Mouse (Mus musculus) midbrain, embryonic 14.5 days (tissue): ENCODE results near the gene Phtf2. TPM values are rescaled to one million over a fixed set of nuclear protein-coding genes. Genes with fewer than 3 reads are reported as not detected.

Source experiments
- ATAC-seq: fragments of 200-750 bp; cut with Nextera tagmentation; 2 replicates; pipeline ENCODE4 v1.8.0; 2017; ENCODE audit warnings: moderate number of reproducible peaks, moderate library complexity; ENCODE audit not compliant: low FRiP score, low TSS enrichment
- DNase-seq: peaks from one replicate; pipeline ENCODE4 v3.0.0-alpha.2; 2015
- H3K27ac ChIP-seq: fragments of 300-500 bp; sonication (generic); replicated peaks from 2 replicates; pipeline ENCODE4 v1.5.1; 2014; ENCODE audit warnings: mild to moderate bottlenecking, low read depth, low read length, moderate library complexity
- H3K27me3 ChIP-seq: fragments of 300-500 bp; sonication (generic); 2 replicates; pipeline ENCODE4 v1.6.1; 2014; ENCODE audit warnings: low read length, control low read depth, mixed read lengths; ENCODE audit not compliant: control insufficient read depth, insufficient read depth
- H3K36me3 ChIP-seq: fragments of 300-500 bp; sonication (generic); 2 replicates; pipeline ENCODE4 v1.6.1; 2014; ENCODE audit warnings: low read length, control low read depth; ENCODE audit not compliant: control insufficient read depth, insufficient read depth
- H3K4me1 ChIP-seq: fragments of 300-500 bp; sonication (generic); 2 replicates; pipeline ENCODE4 v1.6.1; 2014; ENCODE audit warnings: mild to moderate bottlenecking, antibody characterized with exemption, low read length, control low read depth; ENCODE audit not compliant: control insufficient read depth, insufficient read depth
- H3K4me2 ChIP-seq: fragments of 300-500 bp; sonication (generic); 2 replicates; pipeline ENCODE4 v1.6.1; 2014; ENCODE audit warnings: mild to moderate bottlenecking, low read length, moderate library complexity
- H3K4me3 ChIP-seq: fragments of 300-500 bp; sonication (generic); replicated peaks from 2 replicates; pipeline ENCODE4 v1.5.1; 2014; ENCODE audit warnings: low read depth, low read length
- H3K9ac ChIP-seq: fragments of 300-500 bp; sonication (generic); replicated peaks from 2 replicates; pipeline ENCODE4 v1.6.1; 2014; ENCODE audit warnings: mild to moderate bottlenecking, low read length, moderate library complexity
- H3K9me3 ChIP-seq: fragments of 300-500 bp; sonication (generic); 2 replicates; pipeline ENCODE4 v1.6.1; 2016; ENCODE audit warnings: low read length, control low read depth, mixed read lengths; ENCODE audit not compliant: control insufficient read depth
- WGBS: fragments of 180-500 bp; shearing (Covaris S2); extraction: QIAGEN DNeasy Blood & Tissue Kit; methylation state at CpG from one replicate; pipeline ENCODE4 v1.1.7; 2014; 5-methylcytosine and 5-hydroxymethylcytosine counted together
- polyA plus RNA-seq: library from polyadenylated mRNA; unstranded; fragments of >200 nt; fragmentation: Nextera tagmentation; extraction: Ambion mirVana; gene quantifications from 2 replicates; pipeline ENCODE4 v1.2.1, GENCODE M21; 2014

Phtf2 gene
- 20.4 and 30.5 TPM in 2 replicates for polyA plus RNA-seq

GRCm38 (mm10) chr5:20881915-20882800 lies at the start of gene Phtf2, which contains the start of gene Tmem60:
TSS of gene Phtf2 (minus strand) at chr5:20882124.
TSS of gene Tmem60 (plus strand) at chr5:20882191.
- Histone ChIP-seq H3K4me2 (peak within 1 kb of the TSS; percentile 62), H3K9ac (peak within 1 kb of the TSS; percentile 82), H3K4me1 (peaks cover 19% of the 10 kb centered on the region), H3K36me3 (no peaks in the 10 kb centered on the region; the same call in 1 of the 2 replicates), H3K4me3 (peak within 1 kb of the TSS; percentile 76), H3K27me3 (no peaks in the 10 kb centered on the region), H3K9me3 (no peaks in the 10 kb centered on the region), H3K27ac (peak within 1 kb of the TSS; percentile 95)
- under 1% methylated on average over 94 of the region's 94 CpGs for WGBS
- DNase-seq (peak; percentile 99), ATAC-seq (peak; percentile 98)

DNA sequence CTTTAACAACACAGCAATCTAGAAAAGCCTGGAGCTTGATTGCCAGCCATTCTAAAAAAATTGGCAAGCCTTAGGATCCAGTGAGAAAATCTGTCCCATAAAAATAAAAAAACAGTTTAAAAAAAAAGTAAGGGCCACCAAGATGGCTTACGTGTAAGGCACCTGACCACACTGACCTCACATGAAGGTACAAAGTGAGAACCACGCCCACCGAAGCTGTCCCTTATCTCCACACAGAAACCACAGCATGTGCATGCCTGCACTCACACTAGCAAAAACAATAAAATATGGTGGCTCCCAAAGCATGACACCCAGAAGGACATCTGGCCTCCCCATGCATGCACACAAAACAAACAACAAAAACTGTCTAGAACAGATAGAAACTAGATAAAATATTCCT lies 49.4 kb upstream of the Phtf2 start:
- no peak for DNase-seq
- Histone ChIP-seq H3K4me2 (no peak overlapping the region), H3K27ac (no peak overlapping the region), H3K9ac (no peak overlapping the region), H3K4me3 (no peak overlapping the region), H3K9me3 (no peaks in the 10 kb centered on the region), H3K4me1 (no peaks in the 10 kb centered on the region), H3K27me3 (no peaks in the 10 kb centered on the region), H3K36me3 (no peaks in the 10 kb centered on the region)
- no peak for ATAC-seq
- 91% methylated on average over 3 of the region's 3 CpGs for WGBS

DNA sequence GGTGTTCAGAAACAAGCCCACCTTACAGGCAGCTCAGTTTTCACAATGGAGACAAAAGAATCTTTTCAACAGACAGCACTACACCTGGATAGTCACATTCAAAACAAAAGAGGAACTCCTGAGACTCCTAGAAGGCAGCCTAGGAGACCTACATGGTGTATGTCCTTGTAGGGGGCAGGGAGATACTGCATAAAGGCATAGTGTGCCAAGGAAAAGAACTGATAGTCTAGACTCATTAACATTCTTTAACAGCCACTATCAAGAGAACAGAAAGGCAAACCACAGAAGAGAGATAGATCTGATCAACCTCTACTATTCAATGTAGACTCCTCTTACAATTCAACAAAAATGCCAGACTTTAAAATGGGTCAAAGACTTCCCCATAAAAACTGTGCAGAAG lies 48.5 kb upstream of the Phtf2 start:
- Histone ChIP-seq H3K4me1 (no peaks in the 10 kb centered on the region), H3K9me3 (no peaks in the 10 kb centered on the region), H3K27me3 (no peaks in the 10 kb centered on the region), H3K4me3 (no peak overlapping the region), H3K4me2 (no peak overlapping the region), H3K9ac (no peak overlapping the region), H3K36me3 (no peaks in the 10 kb centered on the region), H3K27ac (no peak overlapping the region)
- ATAC-seq, result no peak
- no peak for DNase-seq

DNA sequence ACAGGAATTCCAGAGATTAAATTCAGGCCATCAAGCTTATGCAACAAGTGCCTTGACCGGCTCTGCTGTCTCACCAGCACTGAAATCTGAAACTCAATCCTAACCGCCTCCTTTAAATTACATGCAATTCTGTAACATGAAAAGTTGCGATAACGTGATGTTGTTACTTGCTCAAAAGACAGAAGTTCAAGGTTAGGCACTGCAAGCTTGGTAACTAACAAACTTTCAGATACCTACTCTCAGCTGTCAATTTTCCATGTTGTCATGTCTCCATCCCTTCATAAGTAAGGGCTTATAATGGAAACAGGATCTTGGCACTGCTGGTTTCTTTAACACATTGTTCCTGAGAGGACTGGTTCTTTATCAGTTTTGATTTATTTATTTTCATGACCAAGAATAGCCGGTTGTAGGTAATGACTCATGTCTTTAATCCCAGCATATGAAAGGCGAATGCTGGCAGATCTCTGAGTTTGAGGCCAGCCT lies 47.8 kb upstream of the Phtf2 start:
- Histone ChIP-seq H3K9ac (no peak overlapping the region), H3K27me3 (no peaks in the 10 kb centered on the region)

DNA sequence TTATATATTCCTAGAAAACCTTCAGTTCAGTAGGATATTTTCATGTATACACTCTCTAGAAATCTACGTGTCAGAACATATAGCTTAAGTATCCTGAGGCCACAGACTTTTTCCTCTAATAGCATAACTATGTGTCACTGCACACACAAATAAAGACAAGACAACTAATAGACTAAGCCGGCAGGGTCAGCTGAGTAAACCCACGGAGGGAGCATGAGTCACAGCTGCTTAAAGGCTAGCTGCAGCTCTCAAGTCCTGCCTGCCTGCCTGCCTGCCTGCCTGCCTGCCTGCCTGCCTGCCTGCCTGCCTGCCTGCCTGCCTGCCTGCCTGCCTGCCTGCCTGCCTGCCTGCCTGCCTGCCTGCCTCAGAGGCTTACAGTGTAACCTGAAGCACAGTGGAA lies 43.5 kb upstream of the Phtf2 start:
- WGBS, result 81% methylated on average over 3 of the region's 3 CpGs
- H3K4me2 ChIP-seq, result no peak overlapping the region
- no peak overlapping the region for H3K4me3 ChIP-seq
- no peaks in the 10 kb centered on the region for H3K27me3 ChIP-seq
- H3K27ac ChIP-seq, result no peak overlapping the region
- no peaks in the 10 kb centered on the region for H3K9me3 ChIP-seq
- H3K36me3 ChIP-seq, result no peaks in the 10 kb centered on the region
- no peaks in the 10 kb centered on the region for H3K4me1 ChIP-seq
- H3K9ac ChIP-seq, result no peak overlapping the region
- DNase-seq, result no peak
- no peak for ATAC-seq

More for the DNA sequence above, 47.8 kb upstream of the Phtf2 start:
- Histone ChIP-seq H3K27ac (no peak overlapping the region), H3K4me3 (no peak overlapping the region), H3K9me3 (no peaks in the 10 kb centered on the region), H3K36me3 (no peaks in the 10 kb centered on the region), H3K4me1 (no peaks in the 10 kb centered on the region), H3K4me2 (no peak overlapping the region)
- no peak for DNase-seq
- ATAC-seq, result no peak
- 93% methylated on average over 6 of the region's 6 CpGs for WGBS

GRCm38 (mm10) chr5:20924608-20925007 lies 42.7 kb upstream of the Phtf2 start:
- Histone ChIP-seq H3K27ac (no peak overlapping the region), H3K9ac (no peak overlapping the region), H3K27me3 (no peaks in the 10 kb centered on the region), H3K4me2 (no peak overlapping the region), H3K4me3 (no peak overlapping the region), H3K9me3 (no peaks in the 10 kb centered on the region), H3K4me1 (no peaks in the 10 kb centered on the region), H3K36me3 (no peaks in the 10 kb centered on the region)
- ATAC-seq (no peak), DNase-seq (no peak)
- WGBS, result 76% methylated on average over 3 of the region's 3 CpGs

DNA sequence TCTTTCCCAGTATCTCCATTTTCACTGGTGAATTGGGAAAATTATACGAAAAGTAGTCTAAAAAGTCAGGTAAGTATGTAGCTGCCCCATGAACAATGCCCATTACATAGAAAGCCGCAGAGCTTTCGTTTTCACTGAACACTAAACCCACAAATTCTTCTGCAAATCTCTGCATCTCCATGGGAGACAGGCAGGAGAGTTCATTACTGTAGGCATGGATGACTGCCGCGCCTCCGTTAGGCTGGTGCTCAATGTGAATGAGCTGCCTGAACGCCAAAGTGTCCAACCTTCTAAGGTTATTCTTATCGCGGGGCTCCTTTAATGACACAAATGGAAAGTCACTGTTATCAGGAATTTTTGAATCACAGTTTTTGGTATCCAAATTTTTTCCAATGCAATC lies 37.6 kb upstream of the Phtf2 start:
- DNase-seq, result peak; percentile 51
- ATAC-seq, result no peak
- no peak overlapping the region for H3K4me3 ChIP-seq

DNA sequence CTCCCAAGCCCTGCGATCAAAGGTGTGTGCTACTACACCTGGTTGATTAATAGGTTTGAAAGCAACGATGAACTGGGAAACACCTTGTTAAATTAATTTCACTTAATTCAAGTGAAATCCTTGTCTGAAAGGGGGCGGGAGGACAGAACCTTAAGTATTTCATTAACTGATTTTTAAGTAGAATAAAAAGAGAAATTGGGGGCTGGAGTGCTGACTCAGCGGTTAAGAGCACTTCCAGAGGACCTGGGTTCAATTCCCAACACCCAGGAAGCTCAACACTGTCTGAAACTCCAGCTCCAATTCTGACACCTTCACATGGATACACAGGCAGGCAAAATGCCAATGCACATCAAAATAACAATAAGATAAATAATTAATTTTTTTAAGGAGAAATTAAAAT lies 37.0 kb upstream of the Phtf2 start:
- no peak overlapping the region for H3K27ac ChIP-seq
- no peaks in the 10 kb centered on the region for H3K9me3 ChIP-seq
- no peak for DNase-seq
- ATAC-seq, result no peak
- H3K27me3 ChIP-seq, result no peaks in the 10 kb centered on the region
- no peak overlapping the region for H3K4me2 ChIP-seq
- H3K4me1 ChIP-seq, result no peaks in the 10 kb centered on the region
- H3K9ac ChIP-seq, result no peak overlapping the region
- WGBS, result over 99% methylated on average over 4 of the region's 4 CpGs
- no peaks in the 10 kb centered on the region for H3K36me3 ChIP-seq
- no peak overlapping the region for H3K4me3 ChIP-seq

More for the DNA sequence above, 37.6 kb upstream of the Phtf2 start:
- H3K4me1 ChIP-seq, result no peaks in the 10 kb centered on the region
- no peak overlapping the region for H3K9ac ChIP-seq
- H3K27ac ChIP-seq, result no peak overlapping the region
- WGBS, result 68% methylated on average over 9 of the region's 9 CpGs
- H3K4me2 ChIP-seq, result no peak overlapping the region
- H3K9me3 ChIP-seq, result no peaks in the 10 kb centered on the region
- H3K27me3 ChIP-seq, result no peaks in the 10 kb centered on the region
- H3K36me3 ChIP-seq, result no peaks in the 10 kb centered on the region
